Mouse (Mus musculus) cerebellum, adult 9-11 months (tissue): ENCODE results near the gene Rspo4.

ENCODE experiments used
- DNase-seq: peaks from one replicate; pipeline ENCODE4 v3.0.0; 2022

The Rspo4 gene

GRCm38 (mm10) chr2:151842648-151843226, at the start of gene Rspo4:
Rspo4 (plus strand) TSS chr2:151842927.
- DNase-seq = no peak

- DNase-seq = no peak
Observed at GRCm38 (mm10) chr2:151815586-151815985, 27.1 kb upstream of the Rspo4 start.

GRCm38 (mm10) chr2:151862257-151862810, 19.6 kb downstream of the Rspo4 start:
- no peak for DNase-seq

- DNase-seq = no peak
Observed at GRCm38 (mm10) chr2:151864941-151865340, 22.2 kb downstream of the Rspo4 start.

- peak; percentile 12 for DNase-seq
Observed at GRCm38 (mm10) chr2:151866487-151866886, 23.8 kb downstream of the Rspo4 start.

GRCm38 (mm10) chr2:151868196-151868595, 25.5 kb downstream of the Rspo4 start:
- DNase-seq = no peak

GRCm38 (mm10) chr2:151874551-151874950, 31.8 kb downstream of the Rspo4 start:
- DNase-seq = no peak

GRCm38 (mm10) chr2:151876012-151876485, 33.3 kb downstream of the Rspo4 start:
- peak; percentile 31 for DNase-seq

- no peak for DNase-seq
Observed at GRCm38 (mm10) chr2:151878645-151879044, 35.9 kb downstream of the Rspo4 start.

GRCm38 (mm10) chr2:151879760-151880159, 37.0 kb downstream of the Rspo4 start:
- DNase-seq = no peak

GRCm38 (mm10) chr2:151891031-151891430, 48.3 kb downstream of the Rspo4 start:
- no peak for DNase-seq

- no peak for DNase-seq
Observed at GRCm38 (mm10) chr2:151893122-151893774, 50.5 kb downstream of the Rspo4 start.

GRCm38 (mm10) chr2:151894209-151894980, 51.7 kb downstream of the Rspo4 start:
- DNase-seq = no peak

- DNase-seq = no peak
Observed at GRCm38 (mm10) chr2:151895911-151896310, 53.2 kb downstream of the Rspo4 start.

GRCm38 (mm10) chr2:151898106-151898505, 55.4 kb downstream of the Rspo4 start:
- no peak for DNase-seq

GRCm38 (mm10) chr2:151900845-151901244, 58.1 kb downstream of the Rspo4 start:
- DNase-seq = no peak

- DNase-seq = no peak
Observed at GRCm38 (mm10) chr2:151903267-151903666, 60.5 kb downstream of the Rspo4 start.

GRCm38 (mm10) chr2:151903933-151904332, 61.2 kb downstream of the Rspo4 start:
- DNase-seq = no peak

- no peak for DNase-seq
Observed at GRCm38 (mm10) chr2:151904636-151905035, 61.9 kb downstream of the Rspo4 start.

GRCm38 (mm10) chr2:151907020-151907419, 64.3 kb downstream of the Rspo4 start:
- no peak for DNase-seq

- no peak for DNase-seq
Observed at GRCm38 (mm10) chr2:151909386-151909785, 66.7 kb downstream of the Rspo4 start.

GRCm38 (mm10) chr2:151910498-151910897, 67.8 kb downstream of the Rspo4 start:
- DNase-seq = no peak

- no peak for DNase-seq
Observed at GRCm38 (mm10) chr2:151910919-151911500, 68.3 kb downstream of the Rspo4 start, which contains the start of gene Angpt4. Angpt4 (plus strand) TSS chr2:151911210.
